Mouse (Mus musculus): ENCODE measurements at regions not wholly inside any gene's neighbourhood (a gene's known extent, or its start where the extent isn't known, plus 50 kb on each side); places are given as distances from the start of the nearest gene placed in this dataset.

DNA sequence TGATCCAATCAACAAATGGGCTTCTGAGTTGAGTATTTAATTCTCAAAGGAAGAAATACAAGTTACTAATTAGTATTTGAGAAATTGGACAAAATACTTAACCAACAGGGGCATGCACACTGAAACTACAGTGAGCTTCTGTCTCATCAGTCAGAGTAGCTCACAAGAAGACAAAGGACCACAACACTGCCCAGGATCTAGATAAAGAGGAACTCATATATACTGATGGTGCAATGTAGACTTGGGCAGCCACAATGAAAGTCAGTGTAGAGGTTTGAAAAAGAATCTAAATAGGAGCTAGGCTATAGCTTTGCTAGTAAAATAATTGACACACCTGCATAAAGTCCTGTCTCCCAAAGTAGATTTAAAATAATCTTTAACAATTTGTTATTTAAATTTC is 198.5 kb downstream of the Ahr start:
- DNase-seq (ENCODE audit: low spot score) = no peak
- H3K4me2 ChIP-seq (ENCODE audit: low read depth) = no peak overlapping the region

DNA sequence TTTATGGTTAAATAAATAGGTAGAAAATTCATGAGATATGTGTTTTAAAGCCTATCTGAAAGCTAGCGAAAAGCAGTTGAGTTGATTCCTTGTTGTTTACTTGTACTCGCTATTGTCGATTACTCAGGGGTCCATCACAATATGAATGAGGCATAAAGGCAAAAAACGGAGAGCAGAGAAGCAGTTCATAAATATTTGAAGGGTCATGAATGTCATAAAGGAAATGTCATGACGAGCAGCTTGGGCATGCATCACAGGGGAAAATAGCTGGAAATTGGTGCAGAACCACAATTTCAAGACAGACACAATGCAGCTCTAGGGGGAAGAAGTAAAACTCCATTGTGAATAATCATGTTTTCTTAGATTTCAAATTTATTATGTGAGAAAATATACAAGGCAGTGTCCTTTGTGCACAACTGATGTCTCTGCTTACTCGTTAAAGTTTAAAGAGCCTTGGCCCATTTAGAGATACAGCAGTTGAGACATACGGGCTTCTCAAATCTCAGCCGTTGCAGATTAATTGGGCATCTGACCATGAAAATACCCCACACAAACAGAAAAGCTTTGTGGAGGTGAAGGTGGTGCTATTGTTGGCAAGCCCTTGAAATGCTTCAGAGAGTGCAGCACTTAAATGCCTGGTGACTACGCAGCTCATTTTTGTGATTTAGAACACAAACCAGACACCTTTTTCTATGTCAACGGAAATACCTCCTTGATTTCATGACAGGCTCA is 200.3 kb downstream of the Ahr start:
- Histone ChIP-seq H3K27ac (ENCODE audit: low read depth, low read length) (no peak overlapping the region), H3K9me3 (ENCODE audit: control insufficient read depth, low read length) (no peaks in the 10 kb centered on the region), H3K27me3 (ENCODE audit: control insufficient read depth, insufficient read depth, low read length) (no peaks in the 10 kb centered on the region), H3K36me3 (ENCODE audit: control insufficient read depth, insufficient read depth, low read length) (no peaks in the 10 kb centered on the region), H3K4me1 (ENCODE audit: control insufficient read depth, insufficient read depth, low read length) (no peaks in the 10 kb centered on the region), H3K9ac (ENCODE audit: low read length) (no peak overlapping the region), H3K4me2 (ENCODE audit: low read depth) (no peak overlapping the region), H3K4me3 (ENCODE audit: low read depth, low read length) (no peak overlapping the region)
- WGBS = 84% methylated on average over 10 of the region's 10 CpGs
- ATAC-seq (ENCODE audit: insufficient read depth, low FRiP score, low TSS enrichment) = no peak
- DNase-seq (ENCODE audit: low spot score) = no peak

More for the DNA sequence above, 198.5 kb downstream of the Ahr start:
- Histone ChIP-seq H3K36me3 (ENCODE audit: control insufficient read depth, insufficient read depth, low read length) (no peaks in the 10 kb centered on the region), H3K27me3 (ENCODE audit: control insufficient read depth, insufficient read depth, low read length) (no peaks in the 10 kb centered on the region), H3K9ac (ENCODE audit: low read length) (no peak overlapping the region), H3K27ac (ENCODE audit: low read depth, low read length) (no peak overlapping the region), H3K9me3 (ENCODE audit: control insufficient read depth, low read length) (no peaks in the 10 kb centered on the region), H3K4me3 (ENCODE audit: low read depth, low read length) (no peak overlapping the region), H3K4me1 (ENCODE audit: control insufficient read depth, insufficient read depth, low read length) (no peaks in the 10 kb centered on the region)
- no peak for ATAC-seq (ENCODE audit: insufficient read depth, low FRiP score, low TSS enrichment)

DNA sequence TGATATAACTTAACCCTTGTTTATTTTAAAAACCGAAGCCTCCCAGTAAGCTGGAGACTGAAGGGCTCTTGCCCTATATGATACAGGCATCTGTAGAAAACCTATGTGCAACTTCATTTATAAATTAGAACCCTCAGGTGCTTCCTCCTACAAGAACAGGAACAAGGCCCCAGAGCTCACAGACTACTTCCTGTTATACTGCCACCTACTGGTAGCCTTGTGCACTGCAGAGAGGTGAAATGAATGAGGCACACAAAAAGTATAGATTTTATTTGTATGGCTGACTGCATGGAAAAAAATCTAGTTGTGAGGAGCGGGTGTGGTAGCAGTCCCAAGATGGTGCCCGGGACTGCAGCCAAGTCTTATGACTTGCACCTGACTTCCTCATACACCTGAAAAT is 203.5 kb downstream of the Ahr start:
- no peaks in the 10 kb centered on the region for H3K27me3 ChIP-seq (ENCODE audit: control insufficient read depth, insufficient read depth, low read length)
- H3K36me3 ChIP-seq (ENCODE audit: control insufficient read depth, insufficient read depth, low read length) = no peaks in the 10 kb centered on the region
- no peaks in the 10 kb centered on the region for H3K4me1 ChIP-seq (ENCODE audit: control insufficient read depth, insufficient read depth, low read length)
- no peaks in the 10 kb centered on the region for H3K9me3 ChIP-seq (ENCODE audit: control insufficient read depth, low read length)
- H3K9ac ChIP-seq (ENCODE audit: low read length) = no peak overlapping the region
- DNase-seq (ENCODE audit: low spot score) (peak; percentile 10), ATAC-seq (ENCODE audit: insufficient read depth, low FRiP score, low TSS enrichment) (no peak)
- no peak overlapping the region for H3K4me3 ChIP-seq (ENCODE audit: low read depth, low read length)
- H3K27ac ChIP-seq (ENCODE audit: low read depth, low read length) = no peak overlapping the region
- no peak overlapping the region for H3K4me2 ChIP-seq (ENCODE audit: low read depth)
- WGBS = 91% methylated on average over 3 of the region's 3 CpGs

DNA sequence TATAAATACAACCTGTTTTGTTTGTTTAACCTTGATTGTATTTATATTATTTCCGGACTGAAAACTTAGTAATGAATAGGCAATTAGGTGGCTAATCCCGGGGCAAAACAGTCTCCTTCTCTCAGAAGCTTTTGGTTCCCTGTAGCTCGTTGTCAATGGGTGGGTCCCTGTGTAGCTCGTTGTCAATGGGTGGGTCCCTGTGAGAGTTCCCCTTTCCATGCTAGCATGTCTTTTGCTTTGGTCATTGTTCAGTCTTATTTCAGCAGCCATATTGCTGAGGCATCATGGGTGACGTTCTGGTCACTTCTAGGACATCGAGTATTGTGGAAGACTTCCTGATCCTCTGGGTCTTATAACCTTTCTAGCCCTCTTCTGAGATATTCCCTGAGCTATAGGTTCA is 205.1 kb downstream of the Ahr start:
- DNase-seq (ENCODE audit: low spot score) (no peak), ATAC-seq (ENCODE audit: insufficient read depth, low FRiP score, low TSS enrichment) (no peak)
- no peaks in the 10 kb centered on the region for H3K9me3 ChIP-seq (ENCODE audit: control insufficient read depth, low read length)
- no peak overlapping the region for H3K9ac ChIP-seq (ENCODE audit: low read length)
- no peak overlapping the region for H3K4me3 ChIP-seq (ENCODE audit: low read depth, low read length)
- H3K4me1 ChIP-seq (ENCODE audit: control insufficient read depth, insufficient read depth, low read length) = no peaks in the 10 kb centered on the region
- no peak overlapping the region for H3K4me2 ChIP-seq (ENCODE audit: low read depth)
- H3K36me3 ChIP-seq (ENCODE audit: control insufficient read depth, insufficient read depth, low read length) = no peaks in the 10 kb centered on the region
- WGBS = 81% methylated on average over 6 of the region's 6 CpGs
- H3K27me3 ChIP-seq (ENCODE audit: control insufficient read depth, insufficient read depth, low read length) = no peaks in the 10 kb centered on the region
- no peak overlapping the region for H3K27ac ChIP-seq (ENCODE audit: low read depth, low read length)

DNA sequence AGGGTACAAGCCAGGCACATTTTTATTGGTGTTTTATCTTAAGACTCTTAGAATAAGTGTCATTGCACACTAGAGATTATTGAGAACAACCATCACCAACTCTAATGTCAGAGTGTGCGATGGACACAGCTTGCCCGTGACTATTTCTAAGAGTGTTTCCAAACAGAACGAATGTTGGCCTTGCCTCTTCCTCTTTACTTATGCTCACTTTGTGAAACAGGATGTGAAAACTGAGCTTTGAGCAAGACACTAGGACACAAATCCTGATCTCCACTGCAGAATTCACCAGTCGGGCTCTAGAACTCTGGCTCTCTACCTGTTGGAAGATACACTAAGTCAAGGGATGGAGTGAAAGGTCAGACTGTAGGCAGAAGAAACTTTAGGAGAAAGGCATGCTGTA is 215.3 kb downstream of the Ahr start:
- 93% methylated on average over 4 of the region's 4 CpGs for WGBS
- ATAC-seq (ENCODE audit: insufficient read depth, low FRiP score, low TSS enrichment) (no peak), DNase-seq (ENCODE audit: low spot score) (no peak)
- no peaks in the 10 kb centered on the region for H3K4me1 ChIP-seq (ENCODE audit: control insufficient read depth, insufficient read depth, low read length)
- H3K4me2 ChIP-seq (ENCODE audit: low read depth) = no peak overlapping the region
- no peak overlapping the region for H3K4me3 ChIP-seq (ENCODE audit: low read depth, low read length)
- H3K36me3 ChIP-seq (ENCODE audit: control insufficient read depth, insufficient read depth, low read length) = no peaks in the 10 kb centered on the region
- H3K9me3 ChIP-seq (ENCODE audit: control insufficient read depth, low read length) = no peaks in the 10 kb centered on the region
- no peak overlapping the region for H3K9ac ChIP-seq (ENCODE audit: low read length)
- no peak overlapping the region for H3K27ac ChIP-seq (ENCODE audit: low read depth, low read length)
- no peaks in the 10 kb centered on the region for H3K27me3 ChIP-seq (ENCODE audit: control insufficient read depth, insufficient read depth, low read length)

DNA sequence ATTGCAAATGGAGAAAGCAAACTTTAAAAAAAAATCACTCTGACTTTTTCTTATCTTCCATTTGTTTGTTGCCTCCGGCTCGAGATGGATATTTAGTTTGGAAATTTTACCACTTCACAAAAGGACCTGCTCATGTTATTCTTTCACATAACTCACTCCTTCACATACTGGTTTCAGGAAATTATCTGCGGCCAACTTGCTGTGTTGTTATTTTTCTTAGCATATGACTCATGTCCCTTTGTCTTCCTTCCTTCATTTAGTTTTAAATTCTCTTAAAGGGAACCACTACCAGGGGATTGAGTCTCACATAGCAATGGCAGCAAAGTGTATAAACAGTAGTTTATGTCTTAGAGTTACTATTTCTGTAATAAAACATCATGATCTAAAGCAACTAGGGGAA is 217.8 kb downstream of the Ahr start:
- no peak overlapping the region for H3K4me2 ChIP-seq (ENCODE audit: low read depth)
- no peaks in the 10 kb centered on the region for H3K36me3 ChIP-seq (ENCODE audit: control insufficient read depth, insufficient read depth, low read length)
- H3K9ac ChIP-seq (ENCODE audit: low read length) = no peak overlapping the region
- H3K27me3 ChIP-seq (ENCODE audit: control insufficient read depth, insufficient read depth, low read length) = no peaks in the 10 kb centered on the region
- DNase-seq (ENCODE audit: low spot score) (no peak), ATAC-seq (ENCODE audit: insufficient read depth, low FRiP score, low TSS enrichment) (no peak)
- no peaks in the 10 kb centered on the region for H3K9me3 ChIP-seq (ENCODE audit: control insufficient read depth, low read length)
- 71% methylated on average over 3 of the region's 3 CpGs for WGBS
- no peaks in the 10 kb centered on the region for H3K4me1 ChIP-seq (ENCODE audit: control insufficient read depth, insufficient read depth, low read length)
- no peak overlapping the region for H3K27ac ChIP-seq (ENCODE audit: low read depth, low read length)
- H3K4me3 ChIP-seq (ENCODE audit: low read depth, low read length) = no peak overlapping the region

DNA sequence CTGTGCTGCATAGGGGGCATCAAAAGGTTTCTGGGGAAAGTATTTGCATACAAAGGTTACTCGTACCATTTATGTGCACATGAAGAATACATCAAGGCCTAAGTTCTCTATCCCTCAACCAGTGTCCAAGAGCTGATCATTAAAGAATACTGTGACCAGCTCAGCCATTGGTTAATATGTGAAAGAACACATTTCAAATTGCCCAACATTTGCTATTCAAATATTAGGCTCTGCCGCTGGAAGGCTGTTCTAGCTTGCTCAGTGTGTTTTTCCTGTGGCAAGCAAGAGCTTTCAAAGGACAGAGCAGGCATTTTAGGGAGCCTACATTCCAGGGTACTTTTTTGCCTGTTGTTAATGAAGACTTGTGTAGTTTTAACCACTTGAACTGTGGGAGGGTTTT is 220.8 kb downstream of the Ahr start:
- Histone ChIP-seq H3K4me1 (ENCODE audit: control insufficient read depth, insufficient read depth, low read length) (no peaks in the 10 kb centered on the region), H3K9me3 (ENCODE audit: control insufficient read depth, low read length) (no peaks in the 10 kb centered on the region), H3K4me2 (ENCODE audit: low read depth) (no peak overlapping the region), H3K27ac (ENCODE audit: low read depth, low read length) (no peak overlapping the region), H3K36me3 (ENCODE audit: control insufficient read depth, insufficient read depth, low read length) (no peaks in the 10 kb centered on the region), H3K4me3 (ENCODE audit: low read depth, low read length) (no peak overlapping the region), H3K27me3 (ENCODE audit: control insufficient read depth, insufficient read depth, low read length) (no peaks in the 10 kb centered on the region), H3K9ac (ENCODE audit: low read length) (no peak overlapping the region)
- 83% methylated on average over 2 of the region's 2 CpGs for WGBS
- DNase-seq (ENCODE audit: low spot score) (no peak), ATAC-seq (ENCODE audit: insufficient read depth, low FRiP score, low TSS enrichment) (no peak)

DNA sequence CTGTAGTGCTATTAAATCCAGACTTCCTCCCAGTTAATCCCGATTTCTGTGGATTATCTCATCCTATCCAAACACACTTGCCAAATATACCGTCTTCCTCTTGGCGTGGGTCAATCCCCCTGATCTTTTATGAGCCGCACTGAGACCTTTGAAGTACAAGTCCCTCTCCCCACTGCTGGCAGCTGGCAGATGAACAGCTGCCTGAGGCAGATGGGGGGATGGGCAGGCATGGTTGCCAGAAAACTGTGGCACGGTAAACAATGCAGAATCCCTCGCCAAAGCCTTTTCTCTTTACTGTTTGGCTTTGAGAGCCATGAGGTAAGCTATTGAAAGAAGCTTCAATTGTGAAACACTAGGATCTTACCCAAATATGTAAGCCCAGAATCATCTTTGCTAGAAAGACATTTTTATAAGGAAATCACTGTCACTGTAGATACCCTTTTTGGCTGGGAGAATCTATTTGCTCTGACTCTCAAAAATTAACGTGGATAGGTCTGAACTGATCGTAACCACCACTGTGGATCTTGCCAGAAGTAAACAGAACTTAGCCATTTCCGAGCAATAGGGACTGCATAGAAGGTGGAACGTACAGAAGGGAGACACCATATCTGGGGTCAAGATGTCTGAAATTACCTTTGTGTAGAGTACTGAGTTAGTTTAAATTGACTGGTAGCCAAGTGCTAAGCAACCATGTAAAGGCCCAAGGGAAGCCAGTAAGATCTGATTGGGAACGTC is 221.5 kb downstream of the Ahr start:
- H3K4me2 ChIP-seq (ENCODE audit: low read depth) = no peak overlapping the region
- H3K27me3 ChIP-seq (ENCODE audit: control insufficient read depth, insufficient read depth, low read length) = no peaks in the 10 kb centered on the region
- no peaks in the 10 kb centered on the region for H3K9me3 ChIP-seq (ENCODE audit: control insufficient read depth, low read length)
- ATAC-seq (ENCODE audit: insufficient read depth, low FRiP score, low TSS enrichment) (no peak), DNase-seq (ENCODE audit: low spot score) (peak; percentile 34)
- H3K4me3 ChIP-seq (ENCODE audit: low read depth, low read length) = no peak overlapping the region
- WGBS = 56% methylated on average over 11 of the region's 11 CpGs
- H3K27ac ChIP-seq (ENCODE audit: low read depth, low read length) = no peak overlapping the region
- H3K9ac ChIP-seq (ENCODE audit: low read length) = no peak overlapping the region
- no peaks in the 10 kb centered on the region for H3K36me3 ChIP-seq (ENCODE audit: control insufficient read depth, insufficient read depth, low read length)
- no peaks in the 10 kb centered on the region for H3K4me1 ChIP-seq (ENCODE audit: control insufficient read depth, insufficient read depth, low read length)

DNA sequence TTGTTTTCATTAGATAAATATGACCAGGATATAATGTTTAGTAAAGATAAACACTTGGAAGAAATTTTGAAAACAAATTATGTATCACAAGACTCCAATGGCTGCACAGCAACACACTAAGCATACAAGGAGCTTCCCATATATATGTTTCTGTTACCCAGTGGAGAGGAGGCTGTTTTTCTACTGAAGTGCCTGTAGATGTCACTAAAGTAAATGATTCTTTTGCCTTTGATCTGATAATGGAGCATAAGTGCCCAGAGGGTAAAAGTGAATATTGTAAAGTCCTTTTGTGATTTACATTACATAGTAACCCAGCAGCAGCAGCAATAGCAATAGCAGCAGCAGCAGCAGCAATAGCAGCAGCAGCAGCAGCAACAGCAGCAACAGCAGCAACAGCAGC is 226.3 kb downstream of the Ahr start:
- Histone ChIP-seq H3K4me2 (ENCODE audit: low read depth) (no peak overlapping the region), H3K9ac (ENCODE audit: low read length) (no peak overlapping the region), H3K27ac (ENCODE audit: low read depth, low read length) (no peak overlapping the region), H3K27me3 (ENCODE audit: control insufficient read depth, insufficient read depth, low read length) (no peaks in the 10 kb centered on the region), H3K9me3 (ENCODE audit: control insufficient read depth, low read length) (no peaks in the 10 kb centered on the region), H3K4me1 (ENCODE audit: control insufficient read depth, insufficient read depth, low read length) (no peaks in the 10 kb centered on the region), H3K36me3 (ENCODE audit: control insufficient read depth, insufficient read depth, low read length) (no peaks in the 10 kb centered on the region), H3K4me3 (ENCODE audit: low read depth, low read length) (no peak overlapping the region)
- DNase-seq (ENCODE audit: low spot score) = no peak
- ATAC-seq (ENCODE audit: insufficient read depth, low FRiP score, low TSS enrichment) = no peak
